Mouse (Mus musculus) embryonic facial prominence, embryonic 15.5 days (tissue): ENCODE results near the gene Nosip. TPM values are rescaled to one million over a fixed set of nuclear protein-coding genes. Genes with fewer than 3 reads are reported as not detected.
A peak's percentile ranks its signal among the peaks of the same experiment; 100 is the strongest.
"Not testable (repeated sequence)": the region's sequence is repeated elsewhere in the genome, so short reads cannot be mapped to it uniquely, and the experiment has no call there.

Source experiments
- ATAC-seq: fragments of 200-750 bp; cut with Nextera tagmentation; 2 replicates; pipeline ENCODE4 v1.8.0; 2017; ENCODE audit warnings: low read depth, moderate TSS enrichment; ENCODE audit not compliant: insufficient number of reproducible peaks, low FRiP score, low TSS enrichment
- H3K27ac ChIP-seq: fragments of 300-500 bp; sonication (generic); replicated peaks from 2 replicates; pipeline ENCODE4 v1.5.1; 2015; ENCODE audit warnings: mild to moderate bottlenecking, inconsistent platforms
- H3K27me3 ChIP-seq: fragments of 300-500 bp; sonication (generic); 2 replicates; pipeline ENCODE4 v1.6.1; 2015; ENCODE audit warnings: inconsistent platforms
- H3K36me3 ChIP-seq: fragments of 300-500 bp; sonication (generic); 2 replicates; pipeline ENCODE4 v1.6.1; 2015; ENCODE audit warnings: mild to moderate bottlenecking, inconsistent platforms
- H3K4me1 ChIP-seq: fragments of 300-500 bp; sonication (generic); 2 replicates; pipeline ENCODE4 v1.6.1; 2015; ENCODE audit warnings: inconsistent platforms
- H3K4me2 ChIP-seq: fragments of 300-500 bp; sonication (generic); replicated peaks from 2 replicates; pipeline ENCODE4 v1.6.1; 2015; ENCODE audit warnings: mild to moderate bottlenecking, inconsistent platforms
- H3K4me3 ChIP-seq: fragments of 300-500 bp; sonication (generic); replicated peaks from 2 replicates; pipeline ENCODE4 v1.5.1; 2015; ENCODE audit warnings: mild to moderate bottlenecking, inconsistent platforms
- H3K9ac ChIP-seq: fragments of 300-500 bp; sonication (generic); 2 replicates; pipeline ENCODE4 v1.6.1; 2015; ENCODE audit warnings: inconsistent platforms
- H3K9me3 ChIP-seq: fragments of 300-500 bp; sonication (generic); replicated peaks from 2 replicates; pipeline ENCODE4 v1.6.1; 2016; ENCODE audit warnings: inconsistent platforms
- WGBS: fragments of 180-500 bp; shearing (Covaris S2); methylation state at CpG from one replicate; pipeline ENCODE4 v1.1.7; 2015; 5-methylcytosine and 5-hydroxymethylcytosine counted together
- polyA plus RNA-seq: library from polyadenylated mRNA; unstranded; fragments of >200 nt; fragmentation: Nextera tagmentation; extraction: Ambion mirVana; gene quantifications from 2 replicates; pipeline ENCODE4 v1.2.1, GENCODE M21; 2015

The Nosip gene
- polyA plus RNA-seq, 1 experiment from 2014 or later: 68.5 TPM

DNA sequence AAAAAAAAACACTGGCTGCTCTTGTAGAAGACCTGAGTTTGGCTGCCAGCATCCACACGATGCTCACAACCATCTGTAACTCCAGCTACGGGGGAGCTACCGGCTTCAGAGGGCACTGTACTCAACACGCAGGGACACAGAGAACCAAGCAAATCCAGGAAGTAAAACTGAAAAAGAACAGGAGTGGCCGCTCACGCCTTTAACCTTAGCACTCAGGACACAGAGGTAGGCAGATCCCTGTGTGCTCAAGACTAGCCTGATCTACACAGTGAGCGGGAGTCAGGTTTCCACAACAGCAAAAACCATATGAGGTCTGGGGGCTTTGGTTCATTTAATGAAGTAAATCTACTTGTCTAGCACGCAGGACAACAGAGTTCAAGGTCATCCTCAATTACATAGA lies 43.3 kb downstream of the Nosip start:
- ATAC-seq: no peak
- peaks cover 6% of the 10 kb centered on the region; the same call in 1 of the 2 replicates for H3K36me3 ChIP-seq
- H3K27ac ChIP-seq: no peak overlapping the region
- no peak overlapping the region for H3K9ac ChIP-seq
- WGBS: 67% methylated on average over 8 of the region's 8 CpGs
- no peak overlapping the region for H3K4me3 ChIP-seq
- no peak overlapping the region for H3K4me2 ChIP-seq
- no peaks in the 10 kb centered on the region for H3K27me3 ChIP-seq
- H3K9me3 ChIP-seq: no peaks in the 10 kb centered on the region
- peaks cover 26% of the 10 kb centered on the region for H3K4me1 ChIP-seq

DNA sequence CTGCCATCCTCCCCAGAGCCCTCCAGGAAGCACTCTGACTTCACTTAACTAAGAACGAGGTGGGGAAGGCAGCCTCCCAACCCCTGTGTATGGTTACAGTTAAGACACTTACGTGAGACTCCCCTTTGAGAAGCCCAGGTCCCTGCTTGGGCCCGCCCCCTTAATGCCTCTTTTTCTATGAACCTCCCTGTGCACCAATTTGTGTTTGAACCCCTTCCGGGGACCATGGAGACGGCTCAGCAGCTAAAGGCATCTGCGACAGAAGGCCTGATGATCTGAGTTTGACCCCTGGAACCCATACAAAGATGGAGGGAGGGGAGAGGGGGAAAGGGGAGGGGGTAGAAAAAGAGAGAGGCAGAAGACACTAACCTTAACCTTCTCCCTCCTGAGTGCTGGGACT lies 44.2 kb downstream of the Nosip start:
- Histone ChIP-seq H3K4me1 (peaks cover 26% of the 10 kb centered on the region), H3K36me3 (peaks cover 4% of the 10 kb centered on the region; the same call in 1 of the 2 replicates), H3K27ac (no peak overlapping the region), H3K9me3 (no peaks in the 10 kb centered on the region), H3K4me2 (no peak overlapping the region), H3K27me3 (no peaks in the 10 kb centered on the region), H3K9ac (no peak overlapping the region), H3K4me3 (no peak overlapping the region)
- WGBS: 43% methylated on average over 6 of the region's 6 CpGs
- no peak for ATAC-seq

- Histone ChIP-seq H3K4me3 (no peak overlapping the region), H3K4me1 (peaks cover 19% of the 10 kb centered on the region), H3K9ac (no peak overlapping the region), H3K27ac (no peak overlapping the region), H3K36me3 (no peaks in the 10 kb centered on the region), H3K27me3 (no peaks in the 10 kb centered on the region), H3K9me3 (no peaks in the 10 kb centered on the region), H3K4me2 (no peak overlapping the region)
- 53% methylated on average over 5 of the region's 5 CpGs for WGBS
- no peak for ATAC-seq
Observed at GRCm38 (mm10) chr7:45107052-45107645, 44.9 kb downstream of the Nosip start.

DNA sequence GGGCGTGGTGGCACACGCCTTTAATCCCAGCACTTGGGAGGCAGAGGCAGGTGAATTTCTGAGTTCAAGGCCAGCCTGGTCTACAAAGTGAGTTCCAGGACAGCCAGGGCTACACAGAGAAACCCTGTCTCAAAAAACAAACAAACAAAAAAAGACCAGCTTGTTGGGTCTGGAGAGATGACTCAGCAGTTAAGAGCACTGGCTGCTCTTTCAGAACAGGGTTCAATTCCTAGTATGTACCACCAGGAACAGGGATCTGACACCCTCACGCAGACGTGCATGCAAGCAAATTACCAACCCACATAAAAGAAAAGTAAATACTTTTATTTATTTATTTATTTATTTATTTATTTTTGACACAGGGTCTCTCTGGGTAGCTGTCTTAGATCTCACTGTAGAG lies 47.9 kb downstream of the Nosip start:
- H3K27me3 ChIP-seq, H3K4me1 ChIP-seq, H3K27ac ChIP-seq, ATAC-seq, H3K4me2 ChIP-seq, H3K36me3 ChIP-seq, H3K9me3 ChIP-seq, H3K4me3 ChIP-seq, H3K9ac ChIP-seq: not testable (repeated sequence)
- 80% methylated on average over 4 of the region's 4 CpGs for WGBS

GRCm38 (mm10) chr7:45111940-45112339 lies 49.7 kb downstream of the Nosip start:
- H3K4me1 ChIP-seq: no peaks in the 10 kb centered on the region
- H3K27ac ChIP-seq: no peak overlapping the region
- H3K4me3 ChIP-seq: no peak overlapping the region
- no peak overlapping the region for H3K4me2 ChIP-seq
- no peaks in the 10 kb centered on the region for H3K9me3 ChIP-seq
- 52% methylated on average over 2 of the region's 2 CpGs for WGBS
- no peak overlapping the region for H3K9ac ChIP-seq
- ATAC-seq: no peak
- no peaks in the 10 kb centered on the region for H3K27me3 ChIP-seq
- H3K36me3 ChIP-seq: no peaks in the 10 kb centered on the region

DNA sequence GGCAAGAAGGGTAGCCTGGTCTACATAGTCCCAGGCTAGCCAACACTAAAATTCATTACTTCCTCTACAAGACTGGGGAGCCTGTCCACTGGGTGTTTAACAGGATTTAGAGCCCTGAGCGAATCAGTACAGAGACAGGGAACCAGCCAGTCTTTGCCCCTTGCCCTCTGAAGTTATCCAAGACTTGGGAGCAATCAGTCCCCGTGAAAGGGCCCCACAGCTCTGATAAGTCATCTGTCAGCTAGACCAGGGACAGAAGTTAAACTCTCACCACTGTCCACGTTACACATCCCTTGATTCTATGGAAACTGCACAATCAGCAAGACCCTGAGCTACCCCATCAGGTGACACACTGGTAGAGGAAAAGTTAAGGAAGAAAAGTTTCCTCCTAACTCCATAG lies 50.3 kb downstream of the Nosip start:
- H3K4me2 ChIP-seq: no peak overlapping the region
- no peak overlapping the region for H3K4me3 ChIP-seq
- no peaks in the 10 kb centered on the region for H3K27me3 ChIP-seq
- H3K4me1 ChIP-seq: no peaks in the 10 kb centered on the region
- ATAC-seq: no peak
- H3K9ac ChIP-seq: no peak overlapping the region
- WGBS: 65% methylated on average over 3 of the region's 3 CpGs
- H3K36me3 ChIP-seq: no peaks in the 10 kb centered on the region
- no peaks in the 10 kb centered on the region for H3K9me3 ChIP-seq
- no peak overlapping the region for H3K27ac ChIP-seq

DNA sequence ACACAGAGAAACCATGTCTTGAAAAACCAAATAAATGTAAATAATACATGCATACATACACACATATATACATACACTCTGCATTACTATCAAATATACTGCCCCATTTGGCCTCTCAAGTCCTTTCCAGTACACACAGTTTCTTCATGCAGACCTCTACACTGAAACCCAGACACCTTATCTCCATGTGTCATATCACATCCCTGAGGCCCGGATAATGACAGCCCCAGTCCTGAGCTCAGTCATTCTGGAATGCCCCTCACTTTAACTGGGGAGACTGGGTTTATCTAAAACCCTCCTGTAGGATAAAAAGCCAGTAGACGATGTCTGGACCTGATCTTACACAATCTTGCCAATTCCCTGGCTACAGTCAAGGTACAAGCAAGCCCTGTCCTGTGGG lies 51.2 kb downstream of the Nosip start:
- Histone ChIP-seq H3K4me3 (no peak overlapping the region), H3K4me2 (no peak overlapping the region), H3K9me3 (no peaks in the 10 kb centered on the region), H3K27ac (no peak overlapping the region), H3K36me3 (no peaks in the 10 kb centered on the region), H3K4me1 (no peaks in the 10 kb centered on the region), H3K27me3 (no peaks in the 10 kb centered on the region), H3K9ac (no peak overlapping the region)
- 83% methylated on average over 2 of the region's 2 CpGs for WGBS
- no peak for ATAC-seq

DNA sequence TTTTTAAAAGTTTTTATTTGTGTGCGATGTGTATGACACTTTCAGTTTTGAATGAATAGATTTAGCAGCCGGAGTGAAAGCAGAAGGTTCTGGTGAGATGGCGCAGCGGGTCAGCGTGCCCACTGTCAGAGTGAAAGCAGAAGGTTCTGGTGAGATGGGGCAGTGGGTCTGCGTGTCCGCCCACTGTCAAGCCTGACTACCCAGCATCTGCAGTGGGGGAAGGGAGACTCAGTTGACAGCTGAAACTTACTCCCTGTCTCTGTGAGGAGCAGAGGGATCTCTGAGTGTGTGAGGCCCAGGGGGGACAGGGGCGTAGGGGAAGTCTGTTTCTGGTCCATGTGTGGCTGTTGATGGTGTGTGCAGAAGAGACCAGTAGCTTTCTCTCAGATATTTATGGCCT lies 55.3 kb downstream of the Nosip start:
- Histone ChIP-seq H3K4me2 (no peak overlapping the region), H3K9me3 (no peaks in the 10 kb centered on the region), H3K27me3 (no peaks in the 10 kb centered on the region), H3K36me3 (peaks cover 36% of the 10 kb centered on the region), H3K4me3 (no peak overlapping the region), H3K9ac (no peak overlapping the region), H3K27ac (no peak overlapping the region; the same call in 1 of the 2 replicates), H3K4me1 (peaks cover 22% of the 10 kb centered on the region)
- WGBS: 76% methylated on average over 8 of the region's 8 CpGs
- no peak for ATAC-seq

- H3K4me1 ChIP-seq: peaks cover 30% of the 10 kb centered on the region
- no peaks in the 10 kb centered on the region for H3K27me3 ChIP-seq
- no peaks in the 10 kb centered on the region for H3K9me3 ChIP-seq
- no peak overlapping the region for H3K27ac ChIP-seq
- WGBS: 87% methylated on average over 6 of the region's 6 CpGs
- H3K4me2 ChIP-seq: no peak overlapping the region
- peaks cover 43% of the 10 kb centered on the region for H3K36me3 ChIP-seq
- no peak overlapping the region for H3K4me3 ChIP-seq
- ATAC-seq: no peak
- no peak overlapping the region for H3K9ac ChIP-seq
Observed at GRCm38 (mm10) chr7:45118336-45118735, 56.1 kb downstream of the Nosip start.

DNA sequence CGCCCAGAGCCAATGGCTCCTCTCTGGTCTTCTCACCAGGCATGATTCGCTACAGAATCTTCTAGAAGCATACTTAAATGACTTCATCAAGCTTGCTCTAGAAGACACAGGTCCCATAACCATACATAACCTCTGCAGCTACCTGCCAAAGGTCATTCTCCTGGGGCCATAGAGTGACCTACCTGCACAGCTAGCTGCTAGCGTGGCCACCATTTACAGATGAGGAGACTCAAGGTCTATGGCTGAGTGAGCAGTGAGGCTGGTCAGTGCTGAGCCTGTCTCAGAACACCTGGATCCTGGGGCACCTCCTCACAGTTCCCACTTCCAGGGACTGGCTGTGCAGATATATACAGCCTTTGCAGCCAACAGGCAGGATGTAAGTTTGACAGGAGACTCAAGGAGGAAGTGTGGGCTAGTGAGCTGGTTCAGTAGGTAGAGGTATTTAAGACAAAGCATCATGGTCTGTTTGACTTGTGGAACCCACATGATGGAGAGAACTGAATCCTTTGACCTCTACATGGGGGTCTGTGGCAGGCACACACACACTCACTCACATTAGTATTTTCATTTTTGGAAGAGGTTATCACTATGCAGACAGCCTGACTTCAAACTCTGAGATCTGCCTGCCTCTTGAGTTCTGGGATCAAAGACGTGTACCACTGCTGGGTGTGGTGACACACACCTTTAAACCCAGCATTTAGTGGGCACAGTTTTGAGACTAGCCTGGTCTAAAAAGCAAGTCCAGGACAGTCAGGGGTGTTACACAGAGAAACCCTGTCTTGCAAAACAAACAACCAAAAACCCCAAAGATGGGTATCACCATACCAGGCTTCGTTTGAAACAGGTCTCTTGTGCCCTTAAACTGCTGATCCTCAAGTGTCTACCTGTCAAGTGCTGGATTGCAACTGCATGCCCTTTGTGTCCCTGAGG lies 57.8 kb downstream of the Nosip start:
- no peak overlapping the region for H3K4me3 ChIP-seq
- H3K4me2 ChIP-seq: no peak overlapping the region
- H3K36me3 ChIP-seq: peaks cover 43% of the 10 kb centered on the region
- no peak overlapping the region for H3K9ac ChIP-seq
- no peak for ATAC-seq
- H3K27ac ChIP-seq: no peak overlapping the region
- H3K9me3 ChIP-seq: no peaks in the 10 kb centered on the region
- WGBS: 80% methylated on average over 5 of the region's 5 CpGs
- peaks cover 34% of the 10 kb centered on the region for H3K4me1 ChIP-seq
- H3K27me3 ChIP-seq: no peaks in the 10 kb centered on the region

DNA sequence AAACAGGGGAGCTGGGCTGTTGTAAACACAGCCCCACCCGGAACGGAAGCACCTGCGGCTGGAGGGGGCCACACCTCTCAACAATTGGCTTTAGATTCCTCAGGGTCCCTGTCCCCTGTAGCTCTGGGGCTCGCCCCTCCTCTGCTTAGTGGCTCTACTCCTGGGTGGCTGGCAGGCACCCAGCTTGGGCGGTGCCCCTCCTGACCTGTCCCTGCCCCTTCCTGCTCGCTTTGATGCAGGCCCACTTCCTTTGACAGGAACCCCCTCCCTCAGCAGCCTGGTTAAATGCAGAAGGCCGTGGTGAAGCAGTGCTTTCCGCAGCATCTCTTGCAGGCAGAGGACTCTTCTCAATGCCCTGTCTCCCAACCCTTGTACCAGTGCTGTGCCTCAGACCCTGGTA lies 59.2 kb downstream of the Nosip start:
- Histone ChIP-seq H3K27me3 (no peaks in the 10 kb centered on the region), H3K4me3 (no peak overlapping the region), H3K9me3 (no peaks in the 10 kb centered on the region), H3K4me2 (no peak overlapping the region), H3K36me3 (peaks cover 57% of the 10 kb centered on the region), H3K4me1 (peaks cover 46% of the 10 kb centered on the region), H3K9ac (no peak overlapping the region), H3K27ac (peak overlapping the region; percentile 39; the same call in 1 of the 2 replicates)
- no peak for ATAC-seq
- WGBS: 57% methylated on average over 8 of the region's 8 CpGs
